Mouse (Mus musculus): ENCODE measurements around the gene Arhgap15.

GRCm38 (mm10) chr2:44134796-44135195 is 386.2 kb downstream of the Arhgap15 start:
- TF ChIP-seq CTCF (IDR thresholded peaks at IDR 0.05; ENCODE audit: borderline replicate concordance, control insufficient read depth, extremely low read depth, insufficient read depth, low read length, poor library complexity) (no peak), POLR2A (IDR thresholded peaks at IDR 0.05; ENCODE audit: control insufficient read depth, extremely low read depth, insufficient read depth, low read length, poor library complexity) (no peak)
